ENCODE assay signal across 8 mouse cellular contexts in genomic region chr7:141363106-141363751, GRCm38 (mm10). TPM values are rescaled to one million over a fixed set of nuclear protein-coding genes. Genes with fewer than 3 reads are reported as not detected.
DNase-seq lines count a peak whose midpoint lies in the region; ATAC-seq lines count a peak whose summit lies in the region.

No protein-coding gene starts in this region.

- ATAC-seq in activated CD4-positive, CD25-positive, alpha-beta regulatory T cell, adult 4 months: peak; percentile 75
- ATAC-seq in heart, embryonic 11.5 days (replicated peaks; ENCODE audit: insufficient number of reproducible peaks, low FRiP score, low TSS enrichment): no peak
- peak; percentile 66 for ATAC-seq in liver, embryonic 13.5 days (ENCODE audit: low read depth)

- peaks cover 33% of the 10 kb centered on the region for H3K27me3 ChIP-seq in heart, embryonic 11.5 days (ENCODE audit: control insufficient read depth, insufficient read depth, low read length)
- peaks cover 32% of the 10 kb centered on the region for H3K27me3 ChIP-seq in liver, embryonic 13.5 days

- H3K9ac ChIP-seq in heart, embryonic 11.5 days (ENCODE audit: low read depth, low read length): no peak overlapping the region
- H3K9ac ChIP-seq in liver, embryonic 13.5 days: peak overlapping the region; percentile 59

- WGBS in heart, embryonic 11.5 days (ENCODE audit: insufficient replicate concordance): 49% methylated on average over 4 of the region's 4 CpGs
- 50% methylated on average over 4 of the region's 4 CpGs for WGBS in liver, embryonic 13.5 days (ENCODE audit: insufficient replicate concordance)

- H3K27ac ChIP-seq in heart, embryonic 11.5 days (ENCODE audit: low read depth, low read length): peak overlapping the region; percentile 24; the same call in 1 of the 2 replicates
- H3K27ac ChIP-seq in liver, embryonic 13.5 days: peak overlapping the region; percentile 97

- no peak overlapping the region for H3K4me3 ChIP-seq in heart, embryonic 11.5 days (ENCODE audit: low read depth, low read length)
- H3K4me3 ChIP-seq in liver, embryonic 13.5 days (replicated peaks): no peak overlapping the region

- H3K4me1 ChIP-seq in heart, embryonic 11.5 days (ENCODE audit: control insufficient read depth, insufficient read depth, low read length): no peaks in the 10 kb centered on the region
- peaks cover 39% of the 10 kb centered on the region for H3K4me1 ChIP-seq in liver, embryonic 13.5 days (replicated peaks)

- peak; percentile 88 for DNase-seq in CD4-positive, CD25-positive, alpha-beta regulatory T cell, adult 2 months (ENCODE audit: low read depth, low spot score)
- DNase-seq in embryo, embryonic 10 days (ENCODE audit: low spot score): peak; percentile 87
- DNase-seq in kidney, postnatal 14 days: peak; percentile 82
- peak; percentile 74 for DNase-seq in liver, embryonic 13.5 days
- peak; percentile 60 for DNase-seq in retina, adult 2 months (ENCODE audit: low read depth, low spot score)
- DNase-seq in thymus, postnatal 25 days: peak; percentile 71

- H3K36me3 ChIP-seq in heart, embryonic 11.5 days (ENCODE audit: control insufficient read depth, insufficient read depth, low read length): no peaks in the 10 kb centered on the region
- no peaks in the 10 kb centered on the region for H3K36me3 ChIP-seq in liver, embryonic 13.5 days

- H3K9me3 ChIP-seq in heart, embryonic 11.5 days (replicated peaks; ENCODE audit: control insufficient read depth, low read length): no peaks in the 10 kb centered on the region
- no peaks in the 10 kb centered on the region for H3K9me3 ChIP-seq in liver, embryonic 13.5 days (replicated peaks)

- H3K4me2 ChIP-seq in heart, embryonic 11.5 days: no peak overlapping the region
- peak overlapping the region; percentile 23 for H3K4me2 ChIP-seq in liver, embryonic 13.5 days

RNA-seq across cellular contexts. Expression of gene Eps8l2, which starts 24.5 kb away (rescaled TPM):
- not detected for polyA plus RNA-seq in activated CD4-positive, CD25-positive, alpha-beta regulatory T cell, adult 4 months (2017; shearing (Covaris generic))
- 0.51 and 0.82 TPM in 2 replicates for polyA plus RNA-seq in heart, embryonic 11.5 days (2014; fragmentation: Nextera tagmentation; extraction: Ambion mirVana)
- 5.1 and 6.6 TPM in 2 replicates for polyA plus RNA-seq in liver, embryonic 13.5 days (2015; fragmentation: Nextera tagmentation; extraction: Ambion mirVana)

RNA-seq across cellular contexts. Expression of gene Taldo1, which starts 28.8 kb away (rescaled TPM):
- polyA plus RNA-seq in activated CD4-positive, CD25-positive, alpha-beta regulatory T cell, adult 4 months (2017; shearing (Covaris generic)): 100 to 1,000 TPM; 422 to 471 TPM
- 288 and 291 TPM in 2 replicates for polyA plus RNA-seq in heart, embryonic 11.5 days (2014; fragmentation: Nextera tagmentation; extraction: Ambion mirVana)
- polyA plus RNA-seq in liver, embryonic 13.5 days (2015; fragmentation: Nextera tagmentation; extraction: Ambion mirVana): 518 and 542 TPM in 2 replicates

RNA-seq across cellular contexts. Expression of gene Tmem80, which starts 35.7 kb away (rescaled TPM):
- 10 to 100 TPM; 30.4 to 31.2 TPM for polyA plus RNA-seq in activated CD4-positive, CD25-positive, alpha-beta regulatory T cell, adult 4 months (2017; shearing (Covaris generic))
- 17.9 and 23.6 TPM in 2 replicates for polyA plus RNA-seq in heart, embryonic 11.5 days (2014; fragmentation: Nextera tagmentation; extraction: Ambion mirVana)
- polyA plus RNA-seq in liver, embryonic 13.5 days (2015; fragmentation: Nextera tagmentation; extraction: Ambion mirVana): 18.2 and 19.6 TPM in 2 replicates

RNA-seq across cellular contexts. Expression of gene Deaf1, which starts 35.7 kb away (rescaled TPM):
- polyA plus RNA-seq in activated CD4-positive, CD25-positive, alpha-beta regulatory T cell, adult 4 months (2017; shearing (Covaris generic)): 10 to 100 TPM; 17.1 to 22.5 TPM
- polyA plus RNA-seq in heart, embryonic 11.5 days (2014; fragmentation: Nextera tagmentation; extraction: Ambion mirVana): 40.2 and 42.5 TPM in 2 replicates
- 16.3 and 17.1 TPM in 2 replicates for polyA plus RNA-seq in liver, embryonic 13.5 days (2015; fragmentation: Nextera tagmentation; extraction: Ambion mirVana)

RNA-seq across cellular contexts. Expression of gene Gatd1, which starts 50.7 kb away (rescaled TPM):
- 10 to 100 TPM; 82.1 to 97.0 TPM for polyA plus RNA-seq in activated CD4-positive, CD25-positive, alpha-beta regulatory T cell, adult 4 months (2017; shearing (Covaris generic))
- polyA plus RNA-seq in heart, embryonic 11.5 days (2014; fragmentation: Nextera tagmentation; extraction: Ambion mirVana): 29.3 and 32.2 TPM in 2 replicates
- polyA plus RNA-seq in liver, embryonic 13.5 days (2015; fragmentation: Nextera tagmentation; extraction: Ambion mirVana): 18.1 and 18.3 TPM in 2 replicates
